Mouse (Mus musculus): ENCODE results near the gene Cdc14a.

GRCm38 (mm10) chr3:116441518-116442205, 17.8 kb upstream of the Cdc14a start:
- TF ChIP-seq CTCF (IDR thresholded peaks at IDR 0.05; ENCODE audit: low read depth, low read length) (no peak), TAL1 (conservative IDR thresholded peaks at IDR 0.05; ENCODE audit: low read depth, low read length) (no peak), GATA1 (IDR thresholded peaks at IDR 0.05; ENCODE audit: borderline replicate concordance, low read length) (no peak)

Measured in G1E (cell line).